Mouse (Mus musculus): ENCODE results near the gene Atg7.

Atg7 gene

GRCm38 (mm10) chr6:114808654-114809430 lies 165.9 kb downstream of the Atg7 start:
- no peak for TF ChIP-seq GATA4 (IDR thresholded peaks at IDR 0.05; ENCODE audit: insufficient replicate concordance, low read length)

DNA sequence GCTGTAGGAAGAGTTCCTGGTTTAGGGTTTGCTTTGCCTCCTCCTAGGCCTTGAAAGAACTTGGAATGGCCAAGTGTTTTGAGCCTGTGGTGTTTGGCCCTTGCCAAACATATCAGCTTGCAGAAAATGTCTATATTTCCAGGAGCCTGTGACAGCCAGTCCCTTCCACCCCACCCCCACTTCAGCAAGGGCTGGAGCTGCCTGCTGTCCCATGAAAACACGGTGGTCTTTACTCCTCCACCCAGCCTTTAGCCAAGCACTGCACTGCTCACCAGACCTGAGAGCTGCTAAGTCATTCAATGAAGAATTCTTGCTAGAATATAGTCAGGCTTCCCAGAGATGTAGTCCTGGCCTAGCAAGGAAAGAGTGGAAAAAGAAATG lies 166.5 kb downstream of the Atg7 start:
- no peak for TF ChIP-seq GATA4 (IDR thresholded peaks at IDR 0.05; ENCODE audit: insufficient replicate concordance, low read length)

- TF ChIP-seq GATA4 (IDR thresholded peaks at IDR 0.05; ENCODE audit: insufficient replicate concordance, low read length), result no peak
Observed at GRCm38 (mm10) chr6:114812322-114812721, 169.4 kb downstream of the Atg7 start.

- no peak for TF ChIP-seq GATA4 (IDR thresholded peaks at IDR 0.05; ENCODE audit: insufficient replicate concordance, low read length)
Observed at GRCm38 (mm10) chr6:114812779-114813178, 169.9 kb downstream of the Atg7 start.

GRCm38 (mm10) chr6:114814199-114814881 lies 171.4 kb downstream of the Atg7 start:
- TF ChIP-seq GATA4 (IDR thresholded peaks at IDR 0.05; ENCODE audit: insufficient replicate concordance, low read length), result no peak

GRCm38 (mm10) chr6:114814882-114815650 lies 172.2 kb downstream of the Atg7 start:
- TF ChIP-seq GATA4 (IDR thresholded peaks at IDR 0.05; ENCODE audit: insufficient replicate concordance, low read length), result no peak

- no peak for TF ChIP-seq GATA4 (IDR thresholded peaks at IDR 0.05; ENCODE audit: insufficient replicate concordance, low read length)
Observed at GRCm38 (mm10) chr6:114817948-114818347, 175.1 kb downstream of the Atg7 start.

GRCm38 (mm10) chr6:114818471-114818870 lies 175.6 kb downstream of the Atg7 start:
- 0 out of 2 replicates have a peak, but pooled peaks have one; percentile 20 for TF ChIP-seq GATA4 (IDR thresholded peaks at IDR 0.05; ENCODE audit: insufficient replicate concordance, low read length)

GRCm38 (mm10) chr6:114819971-114820481 lies 177.1 kb downstream of the Atg7 start:
- TF ChIP-seq GATA4 (IDR thresholded peaks at IDR 0.05; ENCODE audit: insufficient replicate concordance, low read length), result no peak

- no peak for TF ChIP-seq GATA4 (IDR thresholded peaks at IDR 0.05; ENCODE audit: insufficient replicate concordance, low read length)
Observed at GRCm38 (mm10) chr6:114821646-114822045, 178.7 kb downstream of the Atg7 start.

GRCm38 (mm10) chr6:114826889-114827288 lies 184.0 kb downstream of the Atg7 start:
- no peak for TF ChIP-seq GATA4 (IDR thresholded peaks at IDR 0.05; ENCODE audit: insufficient replicate concordance, low read length)

DNA sequence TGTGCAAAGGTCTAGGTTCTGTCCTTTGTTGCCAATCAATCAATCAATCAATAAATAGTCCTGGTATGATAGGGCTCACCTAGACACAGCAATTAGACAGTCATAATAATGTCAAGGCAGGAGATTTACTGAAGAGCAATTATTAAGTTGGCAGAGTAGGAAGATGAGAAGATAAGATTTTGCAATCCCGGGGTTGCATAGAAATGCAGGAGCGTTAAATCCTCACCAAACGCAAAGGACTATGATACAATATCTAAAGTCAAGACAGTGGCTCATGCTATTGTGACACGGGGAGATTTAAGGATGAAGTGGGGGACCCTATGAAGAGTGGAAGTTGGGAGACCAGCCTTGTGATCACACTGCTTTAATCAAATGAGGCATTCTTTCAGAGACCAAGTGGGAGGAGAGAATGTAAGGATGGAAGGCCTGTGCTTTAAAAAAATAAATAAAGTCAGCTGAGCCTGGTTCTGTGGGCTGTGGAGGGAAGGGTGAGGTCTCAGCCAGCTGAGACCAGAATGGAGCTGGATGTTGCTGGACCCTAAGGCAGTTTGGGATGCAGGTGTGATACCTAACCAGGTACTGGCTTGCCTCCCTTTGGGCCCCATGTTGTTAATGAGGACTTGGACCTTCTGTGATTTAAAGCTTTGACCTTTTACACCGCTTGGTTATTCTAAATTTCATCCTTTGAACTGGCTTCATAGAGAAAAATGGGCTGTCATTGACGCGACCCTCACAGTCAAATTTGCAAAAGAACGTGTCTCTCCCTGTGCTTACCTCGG lies 187.0 kb downstream of the Atg7 start:
- no peak for TF ChIP-seq GATA4 (IDR thresholded peaks at IDR 0.05; ENCODE audit: insufficient replicate concordance, low read length)

- TF ChIP-seq GATA4 (IDR thresholded peaks at IDR 0.05; ENCODE audit: insufficient replicate concordance, low read length), result no peak
Observed at GRCm38 (mm10) chr6:114831807-114832206, 188.9 kb downstream of the Atg7 start.

DNA sequence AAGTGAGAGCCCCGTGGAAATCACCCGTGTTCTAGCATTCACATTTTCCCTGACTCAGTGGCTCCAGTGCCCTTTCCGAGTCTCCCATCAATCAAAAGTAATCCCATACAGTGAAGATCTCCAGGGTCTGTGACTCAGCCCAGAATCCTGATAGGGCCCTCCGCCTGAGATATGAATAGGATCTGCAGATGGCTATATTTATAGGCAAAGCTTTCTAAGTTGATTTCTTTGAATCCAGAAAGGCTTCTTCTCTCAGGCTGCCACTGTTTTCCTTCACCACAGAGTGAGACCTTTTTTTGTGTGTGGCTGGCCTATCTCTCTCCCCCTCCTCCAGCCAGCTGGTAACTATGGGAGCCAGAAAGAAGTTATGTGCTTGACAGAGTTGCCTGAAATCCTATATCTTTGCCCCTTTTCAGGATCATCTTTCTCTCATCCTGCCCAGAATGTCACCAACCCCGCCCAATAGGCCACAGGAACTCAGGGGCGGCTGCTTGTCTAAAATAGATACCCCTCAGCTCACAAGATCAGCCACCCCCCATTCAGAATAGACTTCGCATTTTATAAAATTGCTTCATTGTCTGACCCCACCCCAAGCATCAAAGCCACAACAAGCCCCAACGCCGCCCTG lies 190.3 kb downstream of the Atg7 start:
- no peak for TF ChIP-seq GATA4 (IDR thresholded peaks at IDR 0.05; ENCODE audit: insufficient replicate concordance, low read length)
